Mouse (Mus musculus): ENCODE results near the gene Pigg. TPM values are rescaled to one million over a fixed set of nuclear protein-coding genes. Genes with fewer than 3 reads are reported as not detected.

The Pigg gene
- total RNA-seq, 1 experiment from 2014 or later, result 13.8 TPM

DNA sequence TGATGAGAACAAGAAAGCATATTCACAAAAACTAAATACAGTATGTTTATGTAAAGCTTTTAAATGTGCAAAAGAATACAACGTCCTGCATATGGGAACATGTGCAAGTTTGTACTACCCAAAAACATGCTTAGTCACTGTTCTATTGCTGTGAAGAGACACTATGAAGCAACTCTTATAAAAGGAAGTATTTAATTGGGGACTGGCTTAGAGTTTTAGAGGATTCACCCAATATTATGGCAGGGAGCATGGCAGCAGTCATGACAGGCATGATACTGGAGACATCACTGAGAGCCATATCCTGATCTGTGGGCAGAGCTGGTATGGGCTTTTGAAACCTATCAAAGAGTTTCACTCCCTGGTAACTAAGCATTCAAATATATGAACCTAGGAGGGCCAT lies 45.5 kb downstream of the Pigg start:
- no peak for DNase-seq

GRCm38 (mm10) chr5:108359491-108359890 lies 47.1 kb downstream of the Pigg start:
- no peak for DNase-seq

GRCm38 (mm10) chr5:108360211-108360610 lies 47.8 kb downstream of the Pigg start:
- DNase-seq, result no peak

- DNase-seq, result no peak
Measured at GRCm38 (mm10) chr5:108362330-108362729, 49.9 kb downstream of the Pigg start.

DNA sequence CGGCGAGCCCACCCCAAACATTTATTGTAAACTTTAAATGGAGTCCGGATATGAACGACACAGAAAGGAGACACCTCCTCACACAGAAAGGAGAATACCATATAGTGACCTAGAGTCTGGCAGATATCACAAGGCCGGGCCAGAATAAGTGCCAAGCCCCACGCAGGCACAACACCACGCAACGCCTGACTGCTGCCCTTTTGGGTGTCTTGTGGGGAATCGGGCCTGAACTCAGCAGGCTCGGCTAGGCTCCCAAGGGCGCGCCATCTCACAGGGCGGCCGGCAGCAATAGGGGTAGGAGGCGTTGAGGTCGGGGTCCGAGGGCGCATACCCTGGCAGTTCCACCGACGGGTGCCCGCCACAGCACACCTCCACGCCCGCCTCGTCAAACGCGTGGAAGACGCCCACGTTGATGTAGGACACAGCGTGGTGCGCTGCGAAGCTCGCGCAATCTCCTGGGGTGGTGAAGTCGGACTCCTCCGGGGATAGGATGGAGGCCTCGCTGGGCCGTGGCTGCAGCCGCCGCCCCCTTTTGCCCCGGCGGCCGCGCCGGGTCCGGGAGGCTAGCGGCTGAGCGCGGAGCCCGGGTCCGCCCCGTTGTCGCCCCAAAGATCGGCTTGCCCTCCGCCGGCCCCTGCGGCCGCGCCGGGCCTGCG lies 54.0 kb downstream of the Pigg start:
- no peak for DNase-seq

DNA sequence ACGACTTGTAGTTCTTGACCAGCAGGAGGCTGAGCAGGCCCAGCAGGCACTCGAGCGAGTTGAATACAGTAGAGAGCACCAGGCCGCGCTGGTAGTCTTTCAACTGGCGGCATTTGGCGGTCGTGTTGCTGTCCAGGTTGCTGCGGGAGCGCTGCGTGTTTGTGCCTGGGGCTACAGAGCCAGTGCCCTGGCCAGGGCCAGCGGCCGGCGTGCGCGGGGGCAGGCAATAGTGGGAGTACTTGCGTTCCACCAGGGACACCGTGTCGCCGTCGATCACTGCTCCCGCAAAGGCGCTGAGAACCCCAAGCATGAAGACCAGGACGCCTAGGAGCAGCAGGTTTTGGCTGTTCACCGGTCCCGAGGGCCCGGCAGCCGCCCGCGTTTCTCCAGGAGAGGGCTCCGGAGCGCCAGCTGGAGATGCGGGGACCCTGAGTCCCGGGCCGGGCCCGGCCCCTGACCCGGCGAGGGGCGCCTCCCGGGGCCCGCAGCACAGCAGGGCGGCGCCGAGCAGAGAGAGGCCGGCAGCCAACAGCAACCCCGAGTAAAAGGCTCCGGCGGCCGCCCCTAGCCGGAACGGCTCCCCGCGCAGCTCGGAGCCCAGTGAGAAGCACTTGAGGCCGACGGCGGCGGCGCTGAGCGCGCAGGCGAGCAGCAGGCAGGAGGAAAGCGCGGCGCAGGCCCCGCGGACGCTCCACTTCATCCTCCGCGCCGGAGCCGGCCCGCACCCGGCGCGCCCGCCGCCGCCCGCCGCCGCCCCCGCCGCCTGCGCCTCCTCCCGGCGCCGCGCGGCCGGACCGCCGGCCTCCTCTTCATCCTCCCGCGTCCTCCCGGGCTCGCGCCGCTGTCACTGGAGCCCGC lies 54.8 kb downstream of the Pigg start:
- peak; percentile 42 for DNase-seq

DNA sequence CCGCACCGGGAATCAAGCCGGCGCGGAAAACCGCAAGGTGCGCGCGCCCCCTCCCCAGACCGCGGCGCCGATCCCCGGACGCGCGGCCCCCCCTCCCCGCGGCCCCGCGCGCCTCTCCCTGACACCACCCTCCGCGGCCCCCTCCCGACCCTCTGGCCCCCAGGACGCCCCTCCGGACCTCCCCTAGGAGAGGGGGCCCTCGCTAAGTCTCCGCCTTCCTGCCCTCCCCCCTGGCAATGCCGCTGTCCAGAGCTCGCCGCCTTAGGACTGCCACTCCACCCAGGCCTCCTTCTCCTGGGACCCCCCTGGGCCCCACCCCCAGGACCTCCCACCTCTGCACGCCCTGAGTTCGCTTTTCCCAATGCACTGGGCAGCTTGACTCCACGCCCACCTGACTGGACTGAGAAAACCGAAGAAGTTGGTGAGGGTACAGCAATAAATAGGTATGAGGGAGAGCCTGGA lies 55.5 kb downstream of the Pigg start, which contains the start of gene Gm42517:
Gene Gm42517, minus strand, starts transcription at position 52 of the 462 bp plus-strand sequence.
- DNase-seq, result no peak

DNA sequence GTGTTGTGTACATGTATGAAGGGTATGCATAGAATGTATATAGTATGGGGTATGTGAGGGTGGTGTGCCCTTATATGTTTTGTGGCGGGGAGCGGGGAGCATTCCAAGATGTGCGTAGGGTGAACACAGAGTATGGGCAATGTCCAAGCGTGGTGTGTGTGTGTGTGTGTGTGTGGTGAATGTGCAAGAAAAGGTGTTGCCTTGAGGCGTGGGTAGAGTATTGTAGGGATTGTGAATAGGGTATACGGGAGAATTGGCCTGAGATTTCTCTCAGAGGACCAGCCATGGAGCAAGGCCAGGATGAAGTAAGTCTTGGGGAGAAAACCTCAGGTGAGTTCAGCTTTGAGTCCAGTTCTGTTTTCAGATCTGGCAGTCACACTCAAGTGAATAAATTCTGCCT lies 56.0 kb downstream of the Pigg start:
- DNase-seq, result no peak

- peak; percentile 68 for DNase-seq
Measured at GRCm38 (mm10) chr5:108368851-108369621, 56.6 kb downstream of the Pigg start.

DNA sequence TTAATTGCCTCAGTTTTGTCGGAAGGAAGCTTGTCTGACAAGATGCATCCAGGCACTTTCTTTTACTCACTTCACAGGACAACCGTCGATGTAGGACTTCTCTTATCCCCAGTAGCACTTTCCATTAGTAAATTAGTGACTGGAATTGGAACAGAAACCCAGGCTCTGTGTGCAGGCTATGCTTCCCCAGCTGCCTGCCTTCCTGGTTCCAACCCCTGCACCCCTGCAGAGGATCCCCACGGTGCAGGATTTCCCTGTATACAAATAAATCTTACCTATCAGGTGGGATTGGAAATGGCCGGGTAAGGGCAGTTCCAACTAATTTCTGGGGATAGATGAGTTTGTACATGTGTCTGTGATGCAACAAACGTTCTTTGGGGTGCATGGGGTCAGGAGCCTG lies 57.6 kb downstream of the Pigg start:
- DNase-seq, result no peak

- DNase-seq, result no peak
Measured at GRCm38 (mm10) chr5:108374079-108374478, 61.7 kb downstream of the Pigg start.

DNA sequence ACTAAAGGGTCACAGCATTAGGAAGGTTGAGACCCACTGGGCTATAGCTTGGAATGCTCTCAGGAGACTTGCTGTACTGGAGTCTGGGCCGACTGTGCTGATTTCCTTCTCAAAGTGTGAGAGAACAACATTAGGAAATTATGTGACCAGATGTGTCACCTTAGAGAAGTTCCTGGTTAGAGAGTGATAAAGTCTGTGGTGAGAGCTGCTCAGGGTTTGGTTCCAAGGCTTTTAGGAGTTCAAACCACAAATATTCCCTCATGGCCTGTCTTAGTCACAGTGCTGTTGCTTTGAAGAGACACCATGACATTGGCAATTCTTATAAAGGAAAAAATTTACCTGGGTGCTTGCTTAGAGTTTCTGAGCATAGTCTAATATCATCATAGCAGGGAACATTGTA lies 63.6 kb downstream of the Pigg start:
- DNase-seq, result no peak

DNA sequence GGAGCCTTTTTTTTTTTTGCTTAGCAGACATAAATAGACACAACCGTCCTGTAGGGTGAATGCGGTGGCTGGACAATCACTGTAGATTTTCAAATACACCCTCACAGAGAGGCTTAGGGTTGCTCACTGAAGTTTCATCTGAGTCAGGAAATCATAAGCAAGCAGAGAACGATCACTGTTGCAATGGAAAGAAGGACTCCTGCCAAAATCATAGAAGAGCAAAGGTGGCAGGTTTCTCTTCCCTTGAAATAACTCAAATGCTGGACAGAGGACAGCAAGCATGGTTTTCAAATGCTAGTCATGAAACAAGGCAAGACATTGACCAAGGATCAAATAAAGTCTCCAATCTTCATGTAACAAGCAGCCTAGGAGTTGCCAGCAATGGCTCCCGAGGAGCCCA lies 65.9 kb downstream of the Pigg start:
- no peak for DNase-seq

- no peak for DNase-seq
Measured at GRCm38 (mm10) chr5:108385632-108386031, 73.2 kb downstream of the Pigg start.

- no peak for DNase-seq
Measured at GRCm38 (mm10) chr5:108386449-108386848, 74.0 kb downstream of the Pigg start.

DNA sequence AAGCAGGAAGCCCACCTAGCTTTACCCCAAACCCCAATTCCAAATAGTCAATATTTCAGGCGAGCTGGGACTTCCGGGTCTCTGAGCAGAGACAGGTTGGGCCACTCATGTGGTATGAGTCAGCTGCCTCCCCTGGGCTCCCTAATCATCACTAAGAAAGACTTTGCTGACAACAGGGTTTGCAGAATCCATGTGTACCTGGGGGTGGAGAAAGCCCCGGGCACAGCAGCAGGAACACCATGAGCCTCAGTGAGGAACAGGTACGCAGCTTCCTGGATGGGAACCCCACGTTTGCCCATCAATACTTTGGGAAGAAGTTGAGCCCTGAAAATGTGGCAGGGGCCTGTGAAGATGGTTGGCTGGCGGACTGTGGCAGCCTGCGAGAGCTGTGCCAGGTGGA lies 75.8 kb downstream of the Pigg start, which contains the start of gene Pde6b:
Gene Pde6b, plus strand, starts transcription at position 191 of the 400 bp plus-strand sequence.
- DNase-seq, result no peak

GRCm38 (mm10) chr5:108389744-108390143 lies 77.3 kb downstream of the Pigg start:
- no peak for DNase-seq

Other genes with a start within 250 kb of the Pigg start
- gene Mtf2, start 246.9 kb upstream of the Pigg start, total RNA-seq (2021), result 29.3 and 35.1 TPM in 2 replicates
- gene Tmed5, start 180.0 kb upstream of the Pigg start, total RNA-seq (2021), result 38.6 and 40.8 TPM in 2 replicates
- 1.2 and 2.1 TPM in 2 replicates for gene Ccdc18, start 179.7 kb upstream of the Pigg start, total RNA-seq (2021)
- 31.9 and 35.2 TPM in 2 replicates for gene Dr1, start 43.7 kb upstream of the Pigg start, total RNA-seq (2021)
- 1.8 and 2.0 TPM in 2 replicates for gene Gm42517, start 55.3 kb downstream of the Pigg start, total RNA-seq (2021)
- not detected in 2 replicates for gene Pde6b, start 75.8 kb downstream of the Pigg start, total RNA-seq (2021)
- gene Atp5k, start 121.8 kb downstream of the Pigg start, total RNA-seq (2021), result 347 and 535 TPM in 2 replicates
- gene Mfsd7a, start 136.3 kb downstream of the Pigg start, total RNA-seq (2021), result 1.1 TPM in 2 replicates
- gene Pcgf3, start 148.6 kb downstream of the Pigg start, total RNA-seq (2021), result 40.3 and 55.4 TPM in 2 replicates
- gene Cplx1, start 237.4 kb downstream of the Pigg start, total RNA-seq (2021), result 1.8 and 3.0 TPM in 2 replicates